Mouse (Mus musculus) MEL (cell line): ENCODE data around the gene Slc35g3. TPM values are rescaled to one million over a fixed set of nuclear protein-coding genes. Genes with fewer than 3 reads are reported as not detected.

Experiments used
- DNase-seq: peaks from one replicate; pipeline ENCODE4 v3.0.0; 2011; ENCODE audit warnings: low read depth, low spot score
- H3K27ac ChIP-seq: 2 replicates; pipeline ENCODE4 v1.5.1; 2012; ENCODE audit warnings: low read depth, mild to moderate bottlenecking, control low read depth, low read length, moderate library complexity; ENCODE audit not compliant: control insufficient read depth
- H3K27me3 ChIP-seq, 2 experiments: fragments of 150-350 bp in 1 of 2; sonication (generic) in 1 of 2; 2 replicates each; pipeline ENCODE4 v1.6.1; 2012; ENCODE audit warnings: low read length in 2 of 2, mild to moderate bottlenecking in 2 of 2, improper control_type of control experiment in 1 of 2, moderate library complexity in 1 of 2; ENCODE audit not compliant: insufficient read depth in 2 of 2, control insufficient read depth in 1 of 2
- H3K36me3 ChIP-seq, 2 experiments: 2 replicates each; pipeline ENCODE4 v1.6.1; 2012 to 2014; ENCODE audit warnings: low read length in 2 of 2, improper control_type of control experiment in 1 of 2, inconsistent platforms in 1 of 2, mild to moderate bottlenecking in 1 of 2; ENCODE audit not compliant: insufficient read depth in 2 of 2, control insufficient read depth in 1 of 2
- H3K4me1 ChIP-seq, 2 experiments: fragments of 150-350 bp in 1 of 2; sonication (generic) in 1 of 2; 2 replicates each; pipeline ENCODE4 v1.6.1; 2012; ENCODE audit warnings: low read length in 2 of 2, improper control_type of control experiment in 1 of 2, mild to moderate bottlenecking in 1 of 2; ENCODE audit not compliant: insufficient read depth in 2 of 2, control insufficient read depth in 1 of 2
- H3K4me3 ChIP-seq, 2 experiments: fragments of 150-350 bp in 1 of 2; sonication (generic) in 1 of 2; 2 replicates each; pipeline ENCODE4 v1.5.1; 2012; ENCODE audit warnings: low read depth in 2 of 2, low read length in 2 of 2, mild to moderate bottlenecking in 2 of 2, moderate library complexity in 2 of 2, control low read depth in 1 of 2, improper control_type of control experiment in 1 of 2; ENCODE audit not compliant: control insufficient read depth in 1 of 2, insufficient read depth in 1 of 2
- H3K79me2 ChIP-seq: 2 replicates; pipeline ENCODE4 v1.6.1; 2012; ENCODE audit warnings: mild to moderate bottlenecking, low read length, moderate library complexity; ENCODE audit not compliant: control insufficient read depth, poor library complexity, insufficient read depth
- H3K9ac ChIP-seq: 2 replicates; pipeline ENCODE4 v1.6.1; 2012; ENCODE audit warnings: low read depth, mild to moderate bottlenecking, control low read depth, low read length, moderate library complexity; ENCODE audit not compliant: control insufficient read depth, poor library complexity, severe bottlenecking
- H3K9me3 ChIP-seq: fragments of 150-350 bp; sonication (generic); replicated peaks from 2 replicates; pipeline ENCODE4 v1.6.1; 2012; ENCODE audit warnings: mild to moderate bottlenecking, low read length, improper control_type of control experiment, moderate library complexity; ENCODE audit not compliant: insufficient read depth
- E2F4 ChIP-seq: IDR thresholded peaks from 2 replicates; pipeline ENCODE4 v1.6.1; 2011; ENCODE audit warnings: low read depth, low read length, improper control_type of control experiment, borderline replicate concordance
- ELF1 ChIP-seq: IDR thresholded peaks from 2 replicates; pipeline ENCODE4 v1.6.1; 2014; ENCODE audit warnings: low read depth, mild to moderate bottlenecking, inconsistent platforms, low read length, improper control_type of control experiment, moderate library complexity
- ETS1 ChIP-seq: IDR thresholded peaks from 2 replicates; pipeline ENCODE4 v1.6.1; 2012; ENCODE audit warnings: low read depth, mild to moderate bottlenecking, inconsistent platforms, low read length, improper control_type of control experiment, moderate library complexity
- GABPA ChIP-seq: IDR thresholded peaks from 2 replicates; pipeline ENCODE4 v1.6.1; 2012; ENCODE audit warnings: low read depth, mild to moderate bottlenecking, inconsistent platforms, low read length, improper control_type of control experiment, moderate library complexity
- HCFC1 ChIP-seq: IDR thresholded peaks from 2 replicates; pipeline ENCODE4 v1.6.1; 2012; ENCODE audit warnings: low read depth, mild to moderate bottlenecking, inconsistent platforms, low read length, improper control_type of control experiment, moderate library complexity
- MEF2A ChIP-seq: IDR thresholded peaks from 2 replicates; pipeline ENCODE4 v1.6.1; 2014; ENCODE audit warnings: low read depth, mild to moderate bottlenecking, inconsistent platforms, low read length, improper control_type of control experiment; ENCODE audit not compliant: poor library complexity, insufficient replicate concordance, severe bottlenecking; ENCODE audit errors: extremely low read depth
- MXI1 ChIP-seq: IDR thresholded peaks from 2 replicates; pipeline ENCODE4 v1.6.1; 2011; ENCODE audit warnings: mild to moderate bottlenecking, low read depth, low read length, improper control_type of control experiment
- MYB ChIP-seq: IDR thresholded peaks from 2 replicates; pipeline ENCODE4 v1.6.1; 2011; ENCODE audit warnings: mild to moderate bottlenecking, low read depth, low read length, improper control_type of control experiment
- MYC ChIP-seq: IDR thresholded peaks from 2 replicates; pipeline ENCODE4 v1.6.1; 2011; ENCODE audit warnings: low read depth, mild to moderate bottlenecking, low read length, improper control_type of control experiment, moderate library complexity
- NELFE ChIP-seq: IDR thresholded peaks from 2 replicates; pipeline ENCODE4 v1.6.1; 2011; ENCODE audit warnings: low read depth, low read length, improper control_type of control experiment
- NRF1 ChIP-seq: IDR thresholded peaks from 2 replicates; pipeline ENCODE4 v1.6.1; 2014; ENCODE audit warnings: low read depth, mild to moderate bottlenecking, inconsistent platforms, low read length, improper control_type of control experiment, moderate library complexity; ENCODE audit not compliant: poor library complexity, insufficient read depth, severe bottlenecking
- POLR2A ChIP-seq, 2 experiments: IDR thresholded peaks; 2 replicates each; pipeline ENCODE4 v1.6.1; 2011 to 2012; ENCODE audit warnings: low read length in 2 of 2, mild to moderate bottlenecking in 2 of 2, control low read depth in 1 of 2, improper control_type of control experiment in 1 of 2, low read depth in 1 of 2, moderate library complexity in 1 of 2; ENCODE audit not compliant: control insufficient read depth in 1 of 2, insufficient read depth in 1 of 2, poor library complexity in 1 of 2
- POLR2AphosphoS2 ChIP-seq: IDR thresholded peaks from 2 replicates; pipeline ENCODE4 v1.6.1; 2011; ENCODE audit warnings: low read length, improper control_type of control experiment
- RAD21 ChIP-seq: IDR thresholded peaks from 2 replicates; pipeline ENCODE4 v1.6.1; 2011; ENCODE audit warnings: mild to moderate bottlenecking, low read depth, low read length, improper control_type of control experiment
- RCOR1 ChIP-seq: IDR thresholded peaks from 2 replicates; pipeline ENCODE4 v1.6.1; 2012; ENCODE audit warnings: low read depth, mild to moderate bottlenecking, inconsistent platforms, low read length, improper control_type of control experiment
- SIN3A ChIP-seq: IDR thresholded peaks from 2 replicates; pipeline ENCODE4 v1.6.1; 2012; ENCODE audit warnings: low read length, improper control_type of control experiment, inconsistent platforms
- TBP ChIP-seq: IDR thresholded peaks from 2 replicates; pipeline ENCODE4 v1.8.0; 2011; ENCODE audit warnings: low read depth, low read length, improper control_type of control experiment
- UBTF ChIP-seq: IDR thresholded peaks from 2 replicates; pipeline ENCODE4 v1.6.1; 2012; ENCODE audit warnings: low read depth, mild to moderate bottlenecking, inconsistent platforms, low read length, improper control_type of control experiment, moderate library complexity, borderline replicate concordance; ENCODE audit not compliant: insufficient read depth
- ZC3H11A ChIP-seq: IDR thresholded peaks from 2 replicates; pipeline ENCODE4 v1.6.1; 2012; ENCODE audit warnings: low read depth, mild to moderate bottlenecking, inconsistent platforms, low read length, improper control_type of control experiment
- ZNF384 ChIP-seq: IDR thresholded peaks from 2 replicates; pipeline ENCODE4 v1.6.1; 2012; ENCODE audit warnings: low read depth, mild to moderate bottlenecking, inconsistent platforms, low read length, improper control_type of control experiment
- polyA plus RNA-seq, 2 experiments: library from polyadenylated mRNA; stranded (reverse) in 1 of 2; unstranded in 1 of 2; fragments of >175 nt in 1 of 2; fragments of >200 nt in 1 of 2; gene quantifications; 2 replicates each; pipeline versions ENCODE4 v1.2.1 to v1.2.4; 2012; ENCODE audit warnings: low replicate concordance in 2 of 2, low read depth in 1 of 2; ENCODE audit not compliant: insufficient read length in 2 of 2, insufficient read depth in 1 of 2, missing spikeins in 1 of 2
- total RNA-seq: library from RNA; depleted of rRNA; stranded (reverse); fragments of 300-350 nt; gene quantifications from 2 replicates; pipeline ENCODE4 v1.2.3, GENCODE M21; 2012

The Slc35g3 gene
- total and polyA plus RNA-seq, 3 experiments = 0.08 to 0.22 TPM; not detected in 1

- no peaks in the 10 kb centered on the region for H3K4me1 ChIP-seq
- TF ChIP-seq TBP = no peak
- TF ChIP-seq NRF1 = no peak
- no peak for TF ChIP-seq RAD21
- TF ChIP-seq RCOR1 = no peak
- TF ChIP-seq ZNF384 = no peak
- no peak for TF ChIP-seq MEF2A
- TF ChIP-seq HCFC1 = no peak
- no peak for TF ChIP-seq POLR2AphosphoS2
- TF ChIP-seq ZC3H11A = no peak
- TF ChIP-seq NELFE = no peak
- no peak for TF ChIP-seq ELF1
- H3K9ac ChIP-seq = no peak overlapping the region
- H3K27ac ChIP-seq = no peak overlapping the region
- H3K27me3 ChIP-seq = no peaks in the 10 kb centered on the region
- no peaks in the 10 kb centered on the region for H3K36me3 ChIP-seq
- H3K79me2 ChIP-seq = no peaks in the 10 kb centered on the region
- no peaks in the 10 kb centered on the region for H3K9me3 ChIP-seq
- H3K4me3 ChIP-seq = no peak overlapping the region
- no peak for DNase-seq
These were observed 16.7 kb upstream of the Slc35g3 start for GRCm38 (mm10) chr11:69778258-69778982.

GRCm38 (mm10) chr11:69777504-69778257 lies 15.9 kb upstream of the Slc35g3 start:
- TF ChIP-seq GABPA (no peak), E2F4 (no peak)
- no peaks in the 10 kb centered on the region for H3K4me1 ChIP-seq

GRCm38 (mm10) chr11:69776488-69776887 lies 14.7 kb upstream of the Slc35g3 start:
- H3K4me3 ChIP-seq = no peak overlapping the region
- no peak overlapping the region for H3K9ac ChIP-seq
- H3K4me1 ChIP-seq = no peaks in the 10 kb centered on the region
- no peak for DNase-seq
- no peaks in the 10 kb centered on the region for H3K79me2 ChIP-seq
- H3K9me3 ChIP-seq = no peaks in the 10 kb centered on the region
- H3K36me3 ChIP-seq = no peaks in the 10 kb centered on the region
- H3K27me3 ChIP-seq = no peaks in the 10 kb centered on the region
- H3K27ac ChIP-seq = no peak overlapping the region
- no peak for TF ChIP-seq NELFE
- TF ChIP-seq ETS1 = no peak
- no peak for TF ChIP-seq E2F4
- no peak for TF ChIP-seq SIN3A
- TF ChIP-seq NRF1 = no peak
- TF ChIP-seq MYC = no peak
- no peak for TF ChIP-seq POLR2A (IDR thresholded peaks at IDR 0.05; ENCODE audit: control insufficient read depth in 1 of 2, insufficient read depth in 1 of 2, low read depth in 1 of 2, low read length in 2 of 2, poor library complexity in 1 of 2)
- no peak for TF ChIP-seq GABPA
- no peak for TF ChIP-seq ELF1
- no peak for TF ChIP-seq MYB
- no peak for TF ChIP-seq MXI1
- no peak for TF ChIP-seq HCFC1
- TF ChIP-seq UBTF = no peak

More at GRCm38 (mm10) chr11:69777504-69778257, 15.9 kb upstream of the Slc35g3 start:
- no peaks in the 10 kb centered on the region for H3K9me3 ChIP-seq
- H3K4me3 ChIP-seq = no peak overlapping the region
- H3K27ac ChIP-seq = no peak overlapping the region
- H3K79me2 ChIP-seq = no peaks in the 10 kb centered on the region
- no peaks in the 10 kb centered on the region for H3K36me3 ChIP-seq
- H3K9ac ChIP-seq = no peak overlapping the region
- no peak for DNase-seq
- H3K27me3 ChIP-seq = no peaks in the 10 kb centered on the region
